Mouse (Mus musculus) testis, postnatal 10 days (tissue): ENCODE results near the gene Nsmce4a.
"Not testable (repeated sequence)": the region's sequence is repeated elsewhere in the genome, so short reads cannot be mapped to it uniquely, and the experiment has no call there.

ENCODE experiments used
- DNase-seq: peaks from one replicate; pipeline ENCODE4 v3.0.0; 2021; ENCODE audit warnings: low spot score

The Nsmce4a gene

GRCm38 (mm10) chr7:130535174-130535573 is 37.7 kb downstream of the Nsmce4a start:
- no peak for DNase-seq

- DNase-seq: peak; percentile 95
Measured at GRCm38 (mm10) chr7:130533316-130534260, 39.3 kb downstream of the Nsmce4a start.

DNA sequence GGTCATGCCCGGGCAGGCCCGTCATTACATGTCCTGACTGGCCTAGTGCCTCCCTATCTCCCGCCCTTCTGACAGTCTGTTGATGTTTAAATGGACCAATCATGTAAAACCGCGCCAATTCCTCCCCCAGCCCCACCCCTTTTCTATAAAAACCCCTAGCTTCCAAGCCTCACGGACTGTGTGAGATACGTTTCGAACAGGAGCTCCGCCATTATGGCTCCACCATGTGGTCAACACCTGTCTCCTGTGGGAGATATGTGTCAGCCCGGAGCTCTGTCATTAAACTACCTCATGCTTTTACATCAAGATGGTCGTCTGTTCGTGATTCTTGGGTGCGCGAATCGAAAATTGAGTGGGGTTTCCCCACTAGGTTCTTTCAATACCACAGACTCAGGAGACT is 41.8 kb downstream of the Nsmce4a start:
- DNase-seq: not testable (repeated sequence)

- DNase-seq: no peak
Measured at GRCm38 (mm10) chr7:130527306-130527705, 45.6 kb downstream of the Nsmce4a start.

- no peak for DNase-seq
Measured at GRCm38 (mm10) chr7:130523451-130523850, 49.5 kb downstream of the Nsmce4a start.

GRCm38 (mm10) chr7:130520812-130521422 is 52.0 kb downstream of the Nsmce4a start:
- no peak for DNase-seq

- no peak for DNase-seq
Measured at GRCm38 (mm10) chr7:130520049-130520425, 52.9 kb downstream of the Nsmce4a start, which contains the start of gene Ate1. Ate1 (minus strand) TSS chr7:130520369.

DNA sequence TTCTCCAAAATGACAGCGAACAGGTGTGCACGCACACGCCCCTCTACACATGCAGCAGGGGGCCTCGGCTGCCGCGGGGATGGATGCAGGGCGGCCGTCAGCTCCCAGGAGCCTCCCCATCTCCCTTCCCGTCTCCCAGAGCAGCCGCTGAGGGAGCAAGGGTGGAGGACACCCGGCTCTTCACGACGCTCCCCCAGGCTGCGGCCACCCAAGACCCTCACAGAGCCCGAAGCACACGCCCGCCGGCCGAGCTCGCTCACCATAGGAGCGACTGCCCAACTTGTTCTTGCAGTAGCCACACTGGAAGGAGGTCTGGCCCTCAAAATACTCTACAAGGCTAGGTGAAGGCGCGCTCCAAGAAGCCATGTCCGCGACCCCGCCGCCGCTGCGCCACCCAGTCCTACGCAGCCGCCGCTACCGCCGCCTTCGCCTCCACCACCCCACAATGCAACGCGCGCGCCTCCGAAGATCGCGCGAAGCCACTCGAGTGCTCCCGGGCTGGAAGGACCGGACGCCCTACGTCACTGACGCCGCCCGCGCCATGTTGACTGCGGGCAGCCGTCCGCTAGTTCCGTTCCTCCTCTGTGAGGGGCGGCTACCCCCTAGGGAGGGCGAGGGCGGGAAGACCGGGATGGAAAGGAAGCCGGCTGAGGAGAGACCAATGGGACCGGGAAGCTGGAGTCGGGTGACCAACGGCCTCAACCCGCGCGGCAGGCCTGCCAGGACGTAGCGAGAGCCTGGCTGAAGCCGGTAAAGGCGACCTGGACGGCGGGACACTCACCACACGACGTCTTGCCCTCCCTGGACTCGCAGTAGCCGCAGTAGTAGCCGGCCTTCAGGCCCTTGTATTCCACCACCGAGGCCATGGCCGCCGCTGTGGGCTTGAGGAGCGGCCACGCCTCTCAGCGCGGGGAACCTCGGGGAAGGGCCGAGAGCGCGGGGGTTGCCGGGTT is 53.5 kb downstream of the Nsmce4a start:
- peak; percentile 99 for DNase-seq

DNA sequence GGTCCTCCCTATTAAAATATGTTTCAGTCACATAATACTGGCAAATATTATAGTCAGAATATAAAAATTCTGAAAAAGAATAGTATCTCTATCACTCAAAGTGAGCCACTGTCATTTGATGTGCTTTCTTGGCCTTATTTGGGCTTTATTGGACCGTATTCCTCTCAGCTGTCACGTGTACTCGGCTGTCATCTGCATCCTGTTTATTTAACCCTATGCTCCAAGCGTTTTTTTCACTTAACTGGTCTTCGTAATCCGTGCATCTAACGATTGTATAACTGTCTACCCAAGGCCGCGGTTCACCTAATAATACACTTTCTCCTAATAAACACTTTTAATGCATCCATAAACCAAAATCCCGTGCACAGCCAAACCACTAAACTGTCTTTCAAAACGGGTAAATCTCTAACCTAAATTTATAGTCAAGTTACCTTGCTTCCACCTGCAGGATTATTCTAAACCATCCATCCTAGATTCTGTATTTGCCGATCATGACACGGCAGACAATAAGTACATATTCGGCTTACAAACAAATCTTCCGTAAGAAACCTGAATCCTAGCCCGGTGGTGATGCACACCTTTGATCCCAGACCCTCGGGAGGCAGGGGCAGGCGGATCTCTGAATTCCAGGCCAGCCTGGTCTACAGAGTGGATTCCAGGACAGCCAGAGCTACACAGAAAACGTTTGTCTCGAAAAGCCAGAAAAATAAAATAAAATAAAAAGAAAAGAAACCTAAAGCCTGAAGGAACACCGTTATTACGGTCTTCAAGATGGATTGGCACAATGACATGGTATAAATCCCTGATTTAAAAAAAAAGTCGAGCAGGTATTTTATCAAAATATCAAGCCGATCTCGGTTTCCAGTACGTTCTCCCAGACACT is 54.5 kb downstream of the Nsmce4a start:
- DNase-seq: no peak

DNA sequence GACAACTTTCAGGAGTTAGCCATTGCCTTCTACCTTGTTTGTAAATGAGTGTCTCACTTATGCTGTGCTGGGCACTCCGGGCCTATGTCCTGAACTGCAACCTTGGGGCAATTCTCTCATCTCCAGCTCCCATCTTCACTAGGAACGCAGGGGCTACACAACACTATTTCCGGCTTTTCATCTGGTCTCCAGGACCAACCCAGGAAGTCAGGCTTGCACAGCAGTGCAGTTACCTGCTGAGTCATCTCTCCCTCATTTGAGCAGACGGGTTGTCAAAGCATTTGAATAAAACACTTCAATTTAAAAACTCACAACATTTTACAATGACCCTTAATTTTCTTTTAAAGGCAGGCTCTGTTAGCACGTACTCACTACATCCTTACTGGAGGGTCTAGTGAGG is 62.7 kb downstream of the Nsmce4a start:
- DNase-seq: no peak

- DNase-seq: no peak
Measured at GRCm38 (mm10) chr7:130503006-130503405, 69.9 kb downstream of the Nsmce4a start.

DNA sequence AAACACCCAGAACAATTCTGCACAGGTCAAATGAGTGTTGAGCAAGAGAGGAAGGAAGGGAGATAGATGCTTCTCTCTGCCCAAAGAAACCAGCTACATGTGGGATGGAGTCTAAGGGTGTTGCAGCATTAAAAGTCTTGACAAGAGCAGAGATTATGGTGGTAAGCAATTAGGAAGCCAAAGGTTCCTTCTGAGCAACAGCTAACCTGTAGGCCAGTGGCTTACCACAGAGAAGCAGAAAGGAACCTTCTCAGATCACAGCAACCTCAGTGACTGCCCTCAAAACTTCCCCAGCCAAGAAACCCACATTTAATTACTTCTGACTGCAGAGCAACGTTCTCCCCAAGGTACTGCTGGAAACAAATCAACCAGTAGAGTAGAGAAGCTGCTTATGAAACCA is 71.4 kb downstream of the Nsmce4a start:
- no peak for DNase-seq

DNA sequence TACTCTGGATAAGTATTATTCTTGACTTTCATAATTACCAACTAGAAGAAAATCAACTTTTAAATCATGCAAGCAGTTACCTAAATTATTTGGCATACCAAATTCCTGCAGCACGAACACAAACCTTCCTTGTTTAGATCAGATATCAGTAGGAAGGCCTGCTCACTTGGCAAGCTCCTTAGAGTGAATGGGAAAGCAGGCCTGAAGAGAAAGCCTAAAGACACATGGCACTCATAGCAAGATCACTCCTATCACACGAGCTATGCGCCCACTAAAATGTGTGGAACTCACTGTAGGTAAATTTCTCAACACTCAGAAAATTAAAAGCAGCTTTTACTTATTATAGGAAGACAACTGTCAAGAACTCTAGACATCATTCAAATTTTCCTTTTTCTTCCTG is 79.6 kb downstream of the Nsmce4a start:
- no peak for DNase-seq

GRCm38 (mm10) chr7:130492026-130492425 is 80.9 kb downstream of the Nsmce4a start:
- no peak for DNase-seq
